Mouse (Mus musculus): ENCODE data around the gene Gm21976. TPM values are rescaled to one million over a fixed set of nuclear protein-coding genes. Genes with fewer than 3 reads are reported as not detected.
A peak's percentile ranks its signal among the peaks of the same experiment; 100 is the strongest.

The Gm21976 gene
- total and polyA plus RNA-seq, 2 experiments from 2014 or later: not detected

DNA sequence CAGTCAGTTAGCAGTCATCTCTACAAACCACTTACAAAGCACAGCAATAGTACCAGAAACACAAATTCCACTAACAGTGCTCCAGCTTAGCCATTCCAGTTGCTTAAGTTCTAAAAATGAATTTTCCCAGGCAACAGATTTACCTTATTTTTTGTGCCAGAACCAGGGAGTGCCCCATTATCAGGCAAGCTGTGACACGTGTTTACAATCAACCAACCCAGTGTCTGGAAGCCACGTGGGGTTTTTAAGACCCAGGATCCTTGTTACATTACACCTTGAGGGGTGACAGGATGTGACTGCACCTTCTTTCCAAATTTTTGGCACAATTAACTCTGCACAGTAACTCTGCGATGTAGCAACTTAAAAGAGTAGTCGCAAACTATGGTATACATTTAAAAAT lies 29.0 kb downstream of the Gm21976 start:
- no peaks in the 10 kb centered on the region for H3K9me3 ChIP-seq (ENCODE audit: low read length)
- peaks cover 47% of the 10 kb centered on the region for H3K36me3 ChIP-seq (ENCODE audit: insufficient read depth)
- H3K4me1 ChIP-seq (ENCODE audit: insufficient read depth): no peaks in the 10 kb centered on the region
- 82% methylated on average over 4 of the region's 4 CpGs for WGBS
- H3K27me3 ChIP-seq (ENCODE audit: insufficient read depth, low read length): no peaks in the 10 kb centered on the region
- TF ChIP-seq CTCF (IDR thresholded peaks at IDR 0.05; ENCODE audit: low read depth): no peak
- DNase-seq: no peak
- no peak for ATAC-seq
- H3K9ac ChIP-seq: no peak overlapping the region
- H3K4me2 ChIP-seq (ENCODE audit: low read depth): no peak overlapping the region
- no peak overlapping the region for H3K4me3 ChIP-seq (ENCODE audit: low read depth, low read length)
- H3K27ac ChIP-seq (ENCODE audit: low read depth, low read length): no peak overlapping the region

DNA sequence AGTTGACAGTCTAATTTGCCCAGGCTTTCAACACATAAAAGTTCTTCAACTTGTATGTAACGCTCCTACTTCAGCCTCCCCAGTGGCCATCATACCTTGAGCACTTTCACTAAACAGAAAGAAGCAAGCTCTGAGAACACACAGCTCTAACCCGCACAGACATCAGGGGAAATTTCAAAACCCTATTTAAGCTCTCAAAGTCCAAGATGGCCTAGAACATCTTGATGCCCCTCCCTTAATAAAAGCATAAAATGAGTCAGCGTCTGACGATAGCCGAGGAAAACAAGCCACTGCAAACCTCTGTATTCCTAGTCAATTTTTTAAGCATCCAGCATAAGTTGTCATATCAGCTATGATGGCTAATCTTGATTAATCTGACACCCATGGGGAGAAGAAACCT lies 31.9 kb downstream of the Gm21976 start:
- Histone ChIP-seq H3K4me2 (ENCODE audit: low read depth) (no peak overlapping the region), H3K9ac (no peak overlapping the region), H3K4me1 (ENCODE audit: insufficient read depth) (peaks cover 6% of the 10 kb centered on the region; the same call in 1 of the 2 replicates), H3K27ac (ENCODE audit: low read depth, low read length) (no peak overlapping the region), H3K27me3 (ENCODE audit: insufficient read depth, low read length) (no peaks in the 10 kb centered on the region), H3K4me3 (ENCODE audit: low read depth, low read length) (no peak overlapping the region), H3K9me3 (ENCODE audit: low read length) (no peaks in the 10 kb centered on the region), H3K36me3 (ENCODE audit: insufficient read depth) (peaks cover 47% of the 10 kb centered on the region)
- no peak for TF ChIP-seq CTCF (IDR thresholded peaks at IDR 0.05; ENCODE audit: low read depth)
- DNase-seq (no peak), ATAC-seq (no peak)
- WGBS: 96% methylated on average over 5 of the region's 5 CpGs

DNA sequence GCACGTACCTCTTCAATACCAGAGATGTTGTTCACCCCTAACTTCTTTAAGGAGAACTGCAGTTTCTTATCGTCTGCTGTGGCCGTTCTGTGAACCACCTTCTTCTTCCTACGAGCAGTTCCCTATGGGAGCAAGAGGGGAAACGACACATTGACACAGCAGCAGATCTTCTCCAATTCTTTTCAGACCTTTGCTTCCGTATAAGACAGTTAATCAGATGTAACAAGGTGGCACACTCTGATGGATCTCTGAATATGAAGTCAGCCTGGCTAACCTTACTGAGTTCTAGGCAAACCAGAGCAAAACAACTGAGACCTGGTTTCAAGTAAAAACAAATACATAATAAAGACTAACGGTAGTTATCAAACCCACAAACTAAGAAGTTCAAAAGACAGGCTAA lies 33.9 kb downstream of the Gm21976 start:
- Histone ChIP-seq H3K9me3 (ENCODE audit: low read length) (no peaks in the 10 kb centered on the region), H3K4me2 (ENCODE audit: low read depth) (no peak overlapping the region), H3K36me3 (ENCODE audit: insufficient read depth) (peaks cover 39% of the 10 kb centered on the region), H3K27ac (ENCODE audit: low read depth, low read length) (no peak overlapping the region), H3K9ac (no peak overlapping the region), H3K27me3 (ENCODE audit: insufficient read depth, low read length) (no peaks in the 10 kb centered on the region), H3K4me3 (ENCODE audit: low read depth, low read length) (no peak overlapping the region), H3K4me1 (ENCODE audit: insufficient read depth) (peaks cover 6% of the 10 kb centered on the region; the same call in 1 of the 2 replicates)
- 82% methylated on average over 7 of the region's 7 CpGs for WGBS
- no peak for TF ChIP-seq CTCF (IDR thresholded peaks at IDR 0.05; ENCODE audit: low read depth)
- DNase-seq (no peak), ATAC-seq (no peak)

DNA sequence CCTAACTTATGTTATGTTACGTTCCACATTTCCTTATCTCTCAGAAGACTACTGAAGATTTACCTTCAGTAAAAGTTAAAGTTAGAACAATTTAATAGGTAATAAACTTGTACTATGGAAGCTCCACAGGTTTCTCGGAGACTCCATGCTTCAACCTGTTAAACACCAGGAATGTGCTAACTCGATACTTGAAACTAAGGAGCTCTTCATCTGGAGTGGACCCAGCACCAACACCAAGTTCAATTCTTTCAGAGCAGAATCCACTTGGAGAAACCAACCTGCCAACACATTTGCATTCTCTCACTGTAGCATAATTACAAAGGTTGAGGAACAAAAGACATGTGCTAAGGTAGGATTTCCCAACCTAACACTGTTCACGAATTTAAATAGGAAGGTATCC lies 35.4 kb downstream of the Gm21976 start:
- H3K4me1 ChIP-seq (ENCODE audit: insufficient read depth): peaks cover 6% of the 10 kb centered on the region; the same call in 1 of the 2 replicates
- WGBS: 76% methylated on average over 4 of the region's 4 CpGs
- no peak for DNase-seq
- no peak overlapping the region for H3K9ac ChIP-seq
- TF ChIP-seq CTCF (IDR thresholded peaks at IDR 0.05; ENCODE audit: low read depth): no peak
- ATAC-seq: no peak
- H3K27me3 ChIP-seq (ENCODE audit: insufficient read depth, low read length): no peaks in the 10 kb centered on the region
- H3K4me2 ChIP-seq (ENCODE audit: low read depth): peak overlapping the region; percentile 4; the same call in 1 of the 2 replicates
- H3K27ac ChIP-seq (ENCODE audit: low read depth, low read length): no peak overlapping the region
- no peaks in the 10 kb centered on the region for H3K9me3 ChIP-seq (ENCODE audit: low read length)
- H3K4me3 ChIP-seq (ENCODE audit: low read depth, low read length): no peak overlapping the region
- H3K36me3 ChIP-seq (ENCODE audit: insufficient read depth): peaks cover 34% of the 10 kb centered on the region

DNA sequence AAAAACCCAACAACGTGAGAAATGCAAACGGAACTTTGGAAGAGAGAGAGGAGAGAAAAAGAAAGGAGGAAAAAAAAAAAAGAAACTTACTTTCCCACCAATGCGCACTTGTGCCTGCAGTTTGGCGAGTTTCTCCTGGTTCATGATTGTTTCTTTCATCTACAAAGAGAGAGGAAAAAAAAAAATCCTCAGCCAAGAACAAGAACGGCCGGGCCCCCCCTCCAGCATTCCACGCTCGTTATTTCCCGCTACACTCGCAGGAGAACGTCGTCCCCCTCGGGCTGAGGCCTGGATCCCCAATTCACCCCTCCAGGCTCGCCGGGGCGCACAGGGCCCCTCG lies 36.4 kb downstream of the Gm21976 start:
- Histone ChIP-seq H3K4me2 (ENCODE audit: low read depth) (peak overlapping the region; percentile 67), H3K27me3 (ENCODE audit: insufficient read depth, low read length) (no peaks in the 10 kb centered on the region), H3K36me3 (ENCODE audit: insufficient read depth) (peaks cover 25% of the 10 kb centered on the region), H3K9me3 (ENCODE audit: low read length) (no peaks in the 10 kb centered on the region), H3K9ac (peak overlapping the region; percentile 84), H3K4me3 (ENCODE audit: low read depth, low read length) (peak overlapping the region; percentile 93), H3K27ac (ENCODE audit: low read depth, low read length) (peak overlapping the region; percentile 91), H3K4me1 (ENCODE audit: insufficient read depth) (peaks cover 6% of the 10 kb centered on the region; the same call in 1 of the 2 replicates)
- WGBS: under 1% methylated on average over 16 of the region's 17 CpGs
- no peak for TF ChIP-seq CTCF (IDR thresholded peaks at IDR 0.05; ENCODE audit: low read depth)
- ATAC-seq (no peak), DNase-seq (no peak)

DNA sequence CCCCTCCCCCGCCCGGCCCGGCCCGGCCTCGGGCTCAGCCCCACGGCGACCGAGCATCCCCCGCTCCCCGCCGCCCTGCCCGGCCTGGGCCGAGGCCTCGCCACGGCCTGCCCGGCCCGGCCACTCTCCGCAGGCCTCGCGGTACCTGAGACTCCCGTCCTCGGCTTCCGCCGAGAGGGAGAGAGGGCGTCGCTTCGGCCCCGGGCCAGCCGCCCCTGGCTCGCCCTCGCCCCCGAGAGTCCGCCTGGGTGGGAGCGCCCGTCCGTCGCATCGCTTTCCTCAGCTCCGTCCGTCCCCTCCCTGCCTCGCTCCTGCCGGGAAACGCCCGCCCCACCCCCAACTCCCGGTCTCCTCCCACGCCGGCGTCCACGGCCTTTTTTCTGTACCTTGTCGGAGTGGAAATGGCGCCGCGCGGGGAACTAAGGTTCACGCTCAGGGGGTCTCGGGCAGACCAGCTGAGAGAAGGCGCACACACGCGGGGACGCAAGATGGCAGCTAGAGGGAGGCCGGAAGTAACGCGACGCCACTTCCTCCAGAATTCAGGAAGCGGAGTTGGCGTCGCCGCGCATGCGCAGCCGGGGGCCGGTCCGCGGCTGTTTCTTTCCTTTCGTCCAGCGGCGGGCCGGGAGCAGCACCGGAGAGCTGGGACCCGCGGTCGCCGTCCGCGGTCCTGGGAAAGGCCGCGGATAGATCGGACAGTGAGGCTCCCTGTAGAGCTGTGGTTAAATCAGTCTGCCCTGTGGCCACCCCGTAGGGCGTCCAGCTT lies 37.0 kb downstream of the Gm21976 start, which contains the start of gene Btf3:
TSS of gene Btf3 (minus strand) at position 527 of the 766 bp plus-strand sequence.
- no peaks in the 10 kb centered on the region for H3K27me3 ChIP-seq (ENCODE audit: insufficient read depth, low read length)
- peak within 1 kb of the TSS; percentile 67 for H3K4me2 ChIP-seq (ENCODE audit: low read depth)
- H3K9ac ChIP-seq: peak within 1 kb of the TSS; percentile 84
- no peaks in the 10 kb centered on the region for H3K9me3 ChIP-seq (ENCODE audit: low read length)
- no peak; the same call in none of the 2 replicates for TF ChIP-seq CTCF (IDR thresholded peaks at IDR 0.05; ENCODE audit: low read depth)
- WGBS: 2% methylated on average over 84 of the region's 90 CpGs
- peak; percentile 94 for DNase-seq
- H3K4me3 ChIP-seq (ENCODE audit: low read depth, low read length): peak within 1 kb of the TSS; percentile 93
- ATAC-seq: peak; percentile 96
- peaks cover 6% of the 10 kb centered on the region; the same call in 1 of the 2 replicates for H3K4me1 ChIP-seq (ENCODE audit: insufficient read depth)
- H3K27ac ChIP-seq (ENCODE audit: low read depth, low read length): peak within 1 kb of the TSS; percentile 91
- peaks cover 19% of the 10 kb centered on the region for H3K36me3 ChIP-seq (ENCODE audit: insufficient read depth)

DNA sequence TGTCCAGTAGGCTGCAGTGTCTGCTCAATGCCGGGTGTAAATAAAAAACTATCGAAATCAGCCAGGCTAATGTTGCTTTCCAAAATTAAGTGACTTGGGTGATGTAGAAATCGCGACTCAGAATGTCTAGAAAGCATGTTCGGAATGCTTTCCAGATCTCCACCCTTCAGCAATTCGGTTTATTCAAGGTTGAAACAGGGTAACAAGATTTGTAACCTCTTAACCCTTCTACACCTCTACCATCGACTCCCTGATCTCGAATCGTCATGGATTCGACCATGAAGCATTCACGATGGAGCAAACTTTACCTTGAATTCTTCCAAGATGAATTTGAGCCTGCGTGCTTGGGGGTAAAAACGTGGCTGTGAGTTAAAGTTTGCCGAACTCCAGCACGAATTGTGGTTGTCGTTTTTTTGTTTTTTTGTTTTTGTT lies 37.6 kb downstream of the Gm21976 start:
- Histone ChIP-seq H3K27me3 (ENCODE audit: insufficient read depth, low read length) (no peaks in the 10 kb centered on the region), H3K4me2 (ENCODE audit: low read depth) (peak overlapping the region; percentile 67), H3K27ac (ENCODE audit: low read depth, low read length) (peak overlapping the region; percentile 91), H3K9ac (peak overlapping the region; percentile 84), H3K36me3 (ENCODE audit: insufficient read depth) (peaks cover 13% of the 10 kb centered on the region), H3K9me3 (ENCODE audit: low read length) (no peaks in the 10 kb centered on the region), H3K4me3 (ENCODE audit: low read depth, low read length) (peak overlapping the region; percentile 93), H3K4me1 (ENCODE audit: insufficient read depth) (peaks cover 6% of the 10 kb centered on the region; the same call in 1 of the 2 replicates)
- ATAC-seq (peak; percentile 67), DNase-seq (no peak)
- no peak for TF ChIP-seq CTCF (IDR thresholded peaks at IDR 0.05; ENCODE audit: low read depth)
- WGBS: 2% methylated on average over 16 of the region's 16 CpGs
